Mouse (Mus musculus): Measurements from ENCODE around the gene Hoxb8. TPM values are rescaled to one million over a fixed set of nuclear protein-coding genes. Genes with fewer than 3 reads are reported as not detected.

The Hoxb8 gene
- polyA plus RNA-seq, 1 experiment from 2014 or later = not detected

GRCm38 (mm10) chr11:96272024-96272921 lies 9.4 kb upstream of the Hoxb8 start:
- peak; percentile 58 for DNase-seq
- ATAC-seq (ENCODE audit: low FRiP score, low TSS enrichment) = no peak
- Histone ChIP-seq H3K4me1 (ENCODE audit: control insufficient read depth, insufficient read depth, low read length) (no peaks in the 10 kb centered on the region), H3K4me3 (replicated peaks; ENCODE audit: low read depth, low read length) (no peak overlapping the region), H3K9ac (replicated peaks; ENCODE audit: low read length) (no peak overlapping the region), H3K27me3 (ENCODE audit: control insufficient read depth, insufficient read depth, low read length) (peaks cover 99% of the 10 kb centered on the region), H3K4me2 (ENCODE audit: low read length) (no peak overlapping the region), H3K27ac (replicated peaks; ENCODE audit: low read depth, low read length) (no peak overlapping the region), H3K36me3 (ENCODE audit: control insufficient read depth, insufficient read depth, low read length) (no peaks in the 10 kb centered on the region), H3K9me3 (ENCODE audit: control insufficient read depth, low read length) (no peaks in the 10 kb centered on the region)
- WGBS = under 1% methylated on average over 55 of the region's 58 CpGs

GRCm38 (mm10) chr11:96274428-96274827 lies 7.3 kb upstream of the Hoxb8 start:
- Histone ChIP-seq H3K9me3 (ENCODE audit: control insufficient read depth, low read length) (no peaks in the 10 kb centered on the region), H3K36me3 (ENCODE audit: control insufficient read depth, insufficient read depth, low read length) (no peaks in the 10 kb centered on the region), H3K4me2 (ENCODE audit: low read length) (no peak overlapping the region), H3K27ac (replicated peaks; ENCODE audit: low read depth, low read length) (no peak overlapping the region), H3K27me3 (ENCODE audit: control insufficient read depth, insufficient read depth, low read length) (peaks cover 99% of the 10 kb centered on the region), H3K4me1 (ENCODE audit: control insufficient read depth, insufficient read depth, low read length) (no peaks in the 10 kb centered on the region), H3K9ac (replicated peaks; ENCODE audit: low read length) (no peak overlapping the region), H3K4me3 (replicated peaks; ENCODE audit: low read depth, low read length) (no peak overlapping the region)
- DNase-seq (no peak), ATAC-seq (ENCODE audit: low FRiP score, low TSS enrichment) (no peak)
- WGBS = 3% methylated on average over 10 of the region's 10 CpGs

DNA sequence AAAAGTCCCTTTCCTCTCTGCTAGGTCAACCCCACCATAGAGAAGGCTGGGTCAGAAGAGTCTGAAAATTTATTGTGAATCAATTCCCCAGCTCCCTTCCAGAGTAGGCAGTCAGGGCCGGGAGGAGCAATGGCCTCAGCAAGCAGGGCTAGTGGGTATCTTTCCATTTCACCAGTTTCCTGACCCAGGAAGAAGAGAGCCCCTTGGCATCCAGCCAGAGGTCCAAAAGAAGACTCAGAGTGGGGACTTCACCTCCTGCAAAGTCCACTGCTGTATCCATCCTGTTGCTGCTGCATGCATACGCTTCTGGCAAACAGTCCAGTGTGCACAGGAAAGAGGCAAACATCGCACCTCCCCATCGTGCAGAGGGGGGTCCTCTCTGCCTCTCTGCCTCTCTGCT lies 5.8 kb upstream of the Hoxb8 start:
- Histone ChIP-seq H3K27me3 (ENCODE audit: control insufficient read depth, insufficient read depth, low read length) (peaks cover 99% of the 10 kb centered on the region), H3K27ac (replicated peaks; ENCODE audit: low read depth, low read length) (no peak overlapping the region), H3K4me1 (ENCODE audit: control insufficient read depth, insufficient read depth, low read length) (no peaks in the 10 kb centered on the region), H3K9ac (replicated peaks; ENCODE audit: low read length) (no peak overlapping the region), H3K36me3 (ENCODE audit: control insufficient read depth, insufficient read depth, low read length) (no peaks in the 10 kb centered on the region), H3K9me3 (ENCODE audit: control insufficient read depth, low read length) (no peaks in the 10 kb centered on the region), H3K4me3 (replicated peaks; ENCODE audit: low read depth, low read length) (no peak overlapping the region), H3K4me2 (ENCODE audit: low read length) (no peak overlapping the region)
- ATAC-seq (ENCODE audit: low FRiP score, low TSS enrichment) = no peak
- no peak for DNase-seq
- 4% methylated on average over 4 of the region's 4 CpGs for WGBS

DNA sequence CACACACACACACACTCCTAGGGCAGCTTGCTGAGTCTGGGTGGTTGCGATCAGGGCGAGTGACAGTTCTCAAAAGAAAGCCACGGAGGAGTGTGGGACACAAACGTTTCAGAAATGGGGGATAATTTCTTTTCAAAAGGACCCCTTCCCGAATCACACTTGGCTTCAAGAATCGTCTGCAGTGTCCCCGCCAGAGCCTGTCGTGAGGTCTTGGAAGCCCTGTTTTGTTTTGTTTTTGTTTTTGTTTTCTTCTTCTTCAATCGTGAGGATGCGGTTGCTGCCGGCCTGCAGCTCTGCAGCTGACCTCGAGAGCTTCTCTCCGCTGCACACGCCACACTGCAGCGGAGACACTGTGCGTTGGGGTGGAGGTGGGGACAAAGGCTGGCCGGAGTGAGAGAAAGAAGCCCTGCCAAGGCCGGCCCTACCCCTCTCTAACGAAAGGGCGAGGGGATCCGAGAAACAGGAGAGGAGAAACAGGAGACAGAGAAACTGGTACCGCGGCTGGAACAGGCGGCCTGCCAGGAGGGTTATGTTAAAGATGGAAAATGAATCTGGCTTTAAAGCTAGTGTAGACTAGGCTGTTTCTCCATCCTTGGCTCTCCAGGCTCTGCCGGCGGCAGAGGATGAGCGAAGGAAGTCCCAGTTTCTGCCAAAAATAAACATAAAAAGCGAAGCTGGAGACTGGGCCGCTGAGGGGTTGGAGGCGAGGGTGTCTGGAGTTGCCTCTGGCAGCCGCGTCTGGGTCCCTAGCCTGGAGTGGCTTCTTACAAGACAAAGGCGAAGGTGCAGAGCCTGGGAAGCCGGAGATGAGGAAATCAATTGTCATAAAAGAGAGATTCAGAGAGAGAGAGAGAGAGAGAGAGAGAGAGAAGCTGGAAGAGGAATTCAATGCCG lies 4.3 kb upstream of the Hoxb8 start:
- H3K27ac ChIP-seq (replicated peaks; ENCODE audit: low read depth, low read length) = no peak overlapping the region
- H3K9ac ChIP-seq (replicated peaks; ENCODE audit: low read length) = no peak overlapping the region
- H3K36me3 ChIP-seq (ENCODE audit: control insufficient read depth, insufficient read depth, low read length) = no peaks in the 10 kb centered on the region
- H3K27me3 ChIP-seq (ENCODE audit: control insufficient read depth, insufficient read depth, low read length) = peaks cover 98% of the 10 kb centered on the region
- H3K4me2 ChIP-seq (ENCODE audit: low read length) = no peak overlapping the region
- no peaks in the 10 kb centered on the region for H3K4me1 ChIP-seq (ENCODE audit: control insufficient read depth, insufficient read depth, low read length)
- DNase-seq (no peak), ATAC-seq (ENCODE audit: low FRiP score, low TSS enrichment) (no peak)
- no peak overlapping the region for H3K4me3 ChIP-seq (replicated peaks; ENCODE audit: low read depth, low read length)
- 1% methylated on average over 35 of the region's 35 CpGs for WGBS
- no peaks in the 10 kb centered on the region for H3K9me3 ChIP-seq (ENCODE audit: control insufficient read depth, low read length)

- ATAC-seq (ENCODE audit: low FRiP score, low TSS enrichment) (no peak), DNase-seq (no peak)
- Histone ChIP-seq H3K9me3 (ENCODE audit: control insufficient read depth, low read length) (no peaks in the 10 kb centered on the region), H3K9ac (replicated peaks; ENCODE audit: low read length) (no peak overlapping the region), H3K4me2 (ENCODE audit: low read length) (no peak overlapping the region), H3K36me3 (ENCODE audit: control insufficient read depth, insufficient read depth, low read length) (no peaks in the 10 kb centered on the region), H3K4me1 (ENCODE audit: control insufficient read depth, insufficient read depth, low read length) (no peaks in the 10 kb centered on the region), H3K27ac (replicated peaks; ENCODE audit: low read depth, low read length) (no peak overlapping the region), H3K4me3 (replicated peaks; ENCODE audit: low read depth, low read length) (no peak overlapping the region), H3K27me3 (ENCODE audit: control insufficient read depth, insufficient read depth, low read length) (peaks cover 98% of the 10 kb centered on the region)
- WGBS = 21% methylated on average over 14 of the region's 14 CpGs
Measured at GRCm38 (mm10) chr11:96278324-96278723, 3.4 kb upstream of the Hoxb8 start.

DNA sequence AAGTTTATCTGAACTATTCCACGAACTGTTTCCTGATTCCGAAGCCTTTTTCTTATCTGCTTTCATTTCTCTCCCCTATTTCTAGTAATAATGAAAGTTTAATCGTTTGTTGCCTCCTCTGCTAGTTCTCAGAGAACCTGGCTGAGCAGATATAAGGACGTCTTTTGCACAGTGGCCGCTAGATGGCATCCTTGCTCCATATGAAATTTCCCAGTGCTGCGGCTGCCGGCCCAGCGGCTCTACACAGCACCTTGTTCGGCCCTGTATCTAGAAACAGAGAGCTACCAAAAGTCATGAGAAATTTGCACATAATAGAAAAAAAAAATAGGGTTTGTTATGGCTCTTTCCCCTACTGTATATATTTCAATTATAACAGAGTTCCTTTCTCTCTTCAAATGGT lies 2.9 kb upstream of the Hoxb8 start:
- H3K27ac ChIP-seq (replicated peaks; ENCODE audit: low read depth, low read length) = no peak overlapping the region
- no peak overlapping the region for H3K9ac ChIP-seq (replicated peaks; ENCODE audit: low read length)
- H3K4me1 ChIP-seq (ENCODE audit: control insufficient read depth, insufficient read depth, low read length) = no peaks in the 10 kb centered on the region
- ATAC-seq (ENCODE audit: low FRiP score, low TSS enrichment) (no peak), DNase-seq (peak; percentile 93)
- H3K4me3 ChIP-seq (replicated peaks; ENCODE audit: low read depth, low read length) = no peak overlapping the region
- H3K36me3 ChIP-seq (ENCODE audit: control insufficient read depth, insufficient read depth, low read length) = no peaks in the 10 kb centered on the region
- WGBS = under 1% methylated on average over 9 of the region's 9 CpGs
- no peaks in the 10 kb centered on the region for H3K9me3 ChIP-seq (ENCODE audit: control insufficient read depth, low read length)
- H3K27me3 ChIP-seq (ENCODE audit: control insufficient read depth, insufficient read depth, low read length) = peaks cover 98% of the 10 kb centered on the region
- H3K4me2 ChIP-seq (ENCODE audit: low read length) = no peak overlapping the region

GRCm38 (mm10) chr11:96279421-96280233 lies 2.1 kb upstream of the Hoxb8 start:
- Histone ChIP-seq H3K27me3 (ENCODE audit: control insufficient read depth, insufficient read depth, low read length) (peaks cover 98% of the 10 kb centered on the region), H3K4me1 (ENCODE audit: control insufficient read depth, insufficient read depth, low read length) (0 out of 2 replicates have a peak, but pooled peaks cover 2% of the 10 kb centered on the region), H3K36me3 (ENCODE audit: control insufficient read depth, insufficient read depth, low read length) (no peaks in the 10 kb centered on the region), H3K9me3 (ENCODE audit: control insufficient read depth, low read length) (no peaks in the 10 kb centered on the region), H3K4me2 (ENCODE audit: low read length) (no peak overlapping the region), H3K27ac (replicated peaks; ENCODE audit: low read depth, low read length) (no peak overlapping the region), H3K9ac (replicated peaks; ENCODE audit: low read length) (no peak overlapping the region), H3K4me3 (replicated peaks; ENCODE audit: low read depth, low read length) (no peak overlapping the region)
- no peak for DNase-seq
- WGBS = 4% methylated on average over 31 of the region's 31 CpGs
- no peak for ATAC-seq (ENCODE audit: low FRiP score, low TSS enrichment)
